Mouse (Mus musculus) olfactory bulb, adult 2 months (tissue): Measurements from ENCODE around the gene Atg4c.

Experiments used
- CTCF ChIP-seq: fragments of 200-500 bp; IDR thresholded peaks from 2 replicates; pipeline ENCODE4 v1.5.1; 2012; ENCODE audit warnings: low read depth, mild to moderate bottlenecking, low read length, moderate library complexity; ENCODE audit not compliant: insufficient read depth
- POLR2A ChIP-seq: fragments of 200-500 bp; IDR thresholded peaks from 2 replicates; pipeline ENCODE4 v1.6.1; 2012; ENCODE audit warnings: mild to moderate bottlenecking, low read depth, low read length, moderate library complexity; ENCODE audit not compliant: insufficient read depth

GRCm38 (mm10) chr4:99179446-99180120 lies 14.2 kb upstream of the Atg4c start:
- TF ChIP-seq CTCF, result no peak
- TF ChIP-seq POLR2A, result no peak
